Mouse (Mus musculus) intestine, postnatal 0 days (tissue): ENCODE measurements around the gene Trim56. TPM values are rescaled to one million over a fixed set of nuclear protein-coding genes. Genes with fewer than 3 reads are reported as not detected.
"Not testable (repeated sequence)": the region's sequence is repeated elsewhere in the genome, so short reads cannot be mapped to it uniquely, and the experiment has no call there.

Source experiments
- ATAC-seq: fragments of 200-750 bp; cut with Nextera tagmentation; 2 replicates; pipeline ENCODE4 v1.8.0; 2017; ENCODE audit warnings: mild to moderate bottlenecking, moderate TSS enrichment, moderate library complexity
- H3K27ac ChIP-seq: fragments of 300-500 bp; sonication (generic); 2 replicates; pipeline ENCODE4 v1.5.1; 2014; ENCODE audit warnings: mild to moderate bottlenecking, low read depth, low read length, moderate library complexity
- H3K27me3 ChIP-seq: fragments of 300-500 bp; sonication (generic); replicated peaks from 2 replicates; pipeline ENCODE4 v1.6.1; 2014; ENCODE audit warnings: low read length, mixed read lengths; ENCODE audit not compliant: control insufficient read depth, insufficient read depth
- H3K36me3 ChIP-seq: fragments of 300-500 bp; sonication (generic); 2 replicates; pipeline ENCODE4 v1.6.1; 2014; ENCODE audit warnings: mild to moderate bottlenecking, moderate library complexity; ENCODE audit not compliant: control insufficient read depth, insufficient read depth
- H3K4me1 ChIP-seq: fragments of 300-500 bp; sonication (generic); replicated peaks from 2 replicates; pipeline ENCODE4 v1.6.1; 2014; ENCODE audit warnings: antibody characterized with exemption, low read length, mixed read lengths; ENCODE audit not compliant: control insufficient read depth, insufficient read depth
- H3K4me2 ChIP-seq: fragments of 300-500 bp; sonication (generic); replicated peaks from 2 replicates; pipeline ENCODE4 v1.6.1; 2014; ENCODE audit warnings: low read depth, mild to moderate bottlenecking, moderate library complexity
- H3K4me3 ChIP-seq: fragments of 300-500 bp; sonication (generic); 2 replicates; pipeline ENCODE4 v1.5.1; 2014; ENCODE audit warnings: low read depth, low read length
- H3K9ac ChIP-seq: fragments of 300-500 bp; sonication (generic); 2 replicates; pipeline ENCODE4 v1.6.1; 2014; ENCODE audit warnings: mild to moderate bottlenecking, low read depth, low read length
- H3K9me3 ChIP-seq: fragments of 300-500 bp; sonication (generic); 2 replicates; pipeline ENCODE4 v1.6.1; 2016; ENCODE audit warnings: mixed run types; ENCODE audit not compliant: control insufficient read depth
- CTCF ChIP-seq: sonication (generic); IDR thresholded peaks from 2 replicates; pipeline ENCODE4 v1.5.1; 2016; ENCODE audit warnings: low read depth, mild to moderate bottlenecking, control low read depth, antibody characterized with exemption, moderate library complexity
- WGBS: fragments of 180-500 bp; shearing (Covaris S2); extraction: QIAGEN DNeasy Blood & Tissue Kit; methylation state at CpG from one replicate; pipeline ENCODE4 v1.1.7; 2014; 5-methylcytosine and 5-hydroxymethylcytosine counted together
- polyA plus RNA-seq: library from polyadenylated mRNA; unstranded; fragments of >200 nt; fragmentation: Nextera tagmentation; extraction: Ambion mirVana; gene quantifications from 2 replicates; pipeline ENCODE4 v1.2.1, GENCODE M21; 2015

The Trim56 gene
- 7.3 and 7.7 TPM in 2 replicates for polyA plus RNA-seq

DNA sequence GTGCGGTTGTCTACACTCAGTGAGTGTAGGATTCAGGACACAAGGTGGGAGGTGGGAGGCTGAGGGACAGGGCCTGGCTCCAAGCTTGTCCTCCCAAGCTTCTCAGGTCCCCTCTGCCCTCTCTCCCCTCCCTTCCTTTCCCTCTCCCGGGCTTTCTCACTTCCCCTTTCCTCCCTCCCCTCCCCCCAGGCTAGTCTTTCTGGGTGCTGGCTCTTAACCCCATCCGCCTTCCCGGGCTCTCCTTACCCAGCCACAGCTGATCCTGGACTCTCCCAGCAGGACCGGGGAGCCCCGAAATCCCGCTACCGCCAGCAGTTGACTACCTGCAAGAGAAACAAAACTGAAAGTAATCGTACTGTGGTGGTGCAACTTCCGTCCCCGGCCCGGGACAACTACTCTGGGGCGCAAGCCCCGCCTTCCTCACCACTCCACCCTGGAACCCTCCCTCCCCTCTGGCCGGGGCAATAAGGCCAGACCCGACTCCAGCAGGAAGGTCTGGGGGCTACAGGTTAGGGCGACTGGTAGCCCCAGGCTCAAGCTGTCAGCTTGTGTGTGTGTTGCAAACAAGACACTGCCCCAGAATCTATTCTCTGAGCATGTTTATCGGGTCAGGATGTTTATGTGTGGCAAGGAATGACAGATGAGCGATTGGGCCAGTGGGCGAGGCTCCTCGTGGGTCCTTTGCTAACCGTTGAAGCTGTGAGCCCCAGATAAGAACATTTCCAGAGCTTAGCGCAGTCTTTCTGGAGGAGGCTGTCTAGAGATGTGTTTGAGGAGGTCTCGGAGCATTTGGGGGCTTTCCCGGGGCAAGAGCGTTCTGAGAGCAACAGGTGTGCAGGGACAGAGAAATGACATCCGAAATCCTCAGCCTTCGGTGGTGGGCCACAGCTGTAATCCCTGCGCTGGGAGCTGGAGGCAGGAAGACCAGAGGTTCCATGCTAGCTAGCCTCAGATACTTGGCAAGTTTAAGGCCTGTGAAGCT, at the start of gene Trim56:
Gene Trim56, minus strand, starts transcription at position 344 of the 982 bp plus-strand sequence.
- no peak for TF ChIP-seq CTCF
- Histone ChIP-seq H3K4me2 (peak within 1 kb of the TSS; percentile 80), H3K27me3 (no peaks in the 10 kb centered on the region), H3K9ac (peak within 1 kb of the TSS; percentile 70), H3K4me3 (peak within 1 kb of the TSS; percentile 77), H3K27ac (peak within 1 kb of the TSS; percentile 79), H3K4me1 (peaks cover 4% of the 10 kb centered on the region), H3K9me3 (no peaks in the 10 kb centered on the region), H3K36me3 (peaks cover 30% of the 10 kb centered on the region)
- WGBS, result 7% methylated on average over 29 of the region's 29 CpGs
- peak; percentile 81 for ATAC-seq

DNA sequence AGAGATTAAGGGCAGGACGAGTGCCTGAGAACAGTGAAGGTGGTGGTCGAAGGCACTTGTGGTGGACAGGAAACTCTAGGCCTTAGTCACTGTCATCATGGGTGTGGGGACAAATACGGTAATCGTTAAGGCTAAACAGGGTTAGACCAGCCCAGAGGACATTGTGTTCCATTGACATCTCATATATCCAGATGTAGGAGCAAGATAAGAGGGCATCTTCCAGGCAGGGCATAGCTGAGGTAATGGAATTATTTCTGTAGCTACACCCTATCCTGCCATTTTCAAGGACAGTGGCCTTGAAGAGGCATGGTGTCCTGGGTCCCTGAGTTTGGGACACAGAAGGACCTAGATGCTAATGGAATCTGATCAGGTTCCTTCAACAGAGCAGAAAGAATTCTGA, 45.8 kb upstream of the Trim56 start:
- 68% methylated on average over 4 of the region's 4 CpGs for WGBS
- Histone ChIP-seq H3K9ac (no peak overlapping the region), H3K36me3 (no peaks in the 10 kb centered on the region), H3K27me3 (no peaks in the 10 kb centered on the region), H3K4me2 (no peak overlapping the region), H3K9me3 (no peaks in the 10 kb centered on the region), H3K4me3 (no peak overlapping the region), H3K4me1 (no peaks in the 10 kb centered on the region), H3K27ac (no peak overlapping the region)
- TF ChIP-seq CTCF, result no peak
- no peak for ATAC-seq

DNA sequence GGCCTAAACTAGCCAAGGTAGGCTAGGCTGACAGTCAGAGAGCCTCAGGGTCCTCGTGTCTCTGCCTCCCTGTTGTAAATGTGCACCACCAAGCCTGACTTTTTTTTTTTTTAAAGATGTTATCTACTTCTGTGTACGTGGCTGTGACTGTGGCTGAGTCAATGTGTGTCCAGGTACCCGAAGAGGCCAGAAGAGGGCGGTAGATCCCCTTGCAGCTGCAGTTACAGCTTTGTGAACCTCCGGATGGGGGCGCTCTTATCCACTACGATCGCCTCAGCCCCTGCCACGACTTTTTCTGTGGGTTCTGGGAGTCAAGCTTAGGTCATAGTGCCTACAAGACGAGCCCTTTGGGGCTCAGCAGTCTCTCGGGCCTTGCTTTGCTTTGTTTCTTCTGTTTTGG, 43.5 kb upstream of the Trim56 start:
- Histone ChIP-seq H3K9me3 (no peaks in the 10 kb centered on the region), H3K9ac (no peak overlapping the region), H3K4me1 (no peaks in the 10 kb centered on the region), H3K36me3 (no peaks in the 10 kb centered on the region), H3K4me3 (no peak overlapping the region), H3K27me3 (no peaks in the 10 kb centered on the region), H3K4me2 (no peak overlapping the region), H3K27ac (no peak overlapping the region; the same call in 1 of the 2 replicates)
- WGBS, result 28% methylated on average over 11 of the region's 11 CpGs
- ATAC-seq, result peak; percentile 55
- peak; percentile 98 for TF ChIP-seq CTCF

DNA sequence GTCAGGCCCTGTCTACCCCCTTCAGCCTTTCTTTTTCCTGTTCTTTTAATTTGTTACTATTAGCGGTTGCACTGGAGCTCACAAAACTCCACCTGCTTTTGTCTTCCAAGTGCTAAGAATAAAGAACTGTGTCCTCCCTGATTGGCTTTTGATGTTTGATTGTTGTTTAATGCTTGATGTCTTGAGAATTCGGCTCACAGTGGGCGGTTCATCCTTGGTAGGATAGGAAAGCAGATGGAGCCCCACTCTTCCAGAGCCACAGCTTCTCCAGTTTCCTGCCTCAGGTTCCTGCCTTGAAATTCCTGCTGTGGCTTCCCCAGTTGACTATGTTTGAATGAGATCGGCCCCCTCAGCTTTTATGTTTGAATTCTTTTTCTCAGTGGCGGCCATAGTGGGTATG, 37.3 kb upstream of the Trim56 start:
- Histone ChIP-seq H3K27ac (no peak overlapping the region), H3K9me3 (peaks cover 4% of the 10 kb centered on the region; the same call in 1 of the 2 replicates), H3K36me3 (peaks cover 20% of the 10 kb centered on the region; the same call in 1 of the 2 replicates), H3K9ac (no peak overlapping the region), H3K27me3 (no peaks in the 10 kb centered on the region), H3K4me1 (no peaks in the 10 kb centered on the region), H3K4me3 (no peak overlapping the region), H3K4me2 (no peak overlapping the region)
- 91% methylated on average over 5 of the region's 5 CpGs for WGBS
- no peak for ATAC-seq
- no peak for TF ChIP-seq CTCF

DNA sequence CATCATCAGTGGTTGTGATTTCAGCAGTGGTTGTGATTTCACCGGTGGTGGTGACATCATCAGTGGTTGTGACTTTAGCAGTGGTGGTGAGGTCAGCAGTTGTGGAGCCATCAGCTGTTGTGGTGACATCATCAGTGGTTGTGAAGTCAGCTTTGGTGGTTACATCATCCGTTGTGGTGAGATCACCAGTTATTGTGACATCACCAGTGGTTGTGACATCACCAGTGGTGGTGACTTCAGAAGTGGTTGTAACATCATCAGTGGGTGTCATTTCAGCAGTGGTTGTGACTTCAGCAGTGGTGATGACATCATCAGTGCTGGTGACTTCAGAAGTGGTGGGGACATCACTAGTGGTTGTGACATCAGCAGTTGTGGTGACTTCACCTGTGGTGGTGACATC, 36.6 kb upstream of the Trim56 start:
- Histone ChIP-seq H3K27me3 (no peaks in the 10 kb centered on the region), H3K9me3 (peaks cover 4% of the 10 kb centered on the region; the same call in 1 of the 2 replicates), H3K4me1 (no peaks in the 10 kb centered on the region), H3K4me2 (no peak overlapping the region), H3K4me3 (no peak overlapping the region), H3K27ac (no peak overlapping the region), H3K9ac (no peak overlapping the region), H3K36me3 (peaks cover 20% of the 10 kb centered on the region; the same call in 1 of the 2 replicates)
- TF ChIP-seq CTCF, result no peak
- WGBS, result 73% methylated on average over 2 of the region's 2 CpGs
- ATAC-seq, result no peak

DNA sequence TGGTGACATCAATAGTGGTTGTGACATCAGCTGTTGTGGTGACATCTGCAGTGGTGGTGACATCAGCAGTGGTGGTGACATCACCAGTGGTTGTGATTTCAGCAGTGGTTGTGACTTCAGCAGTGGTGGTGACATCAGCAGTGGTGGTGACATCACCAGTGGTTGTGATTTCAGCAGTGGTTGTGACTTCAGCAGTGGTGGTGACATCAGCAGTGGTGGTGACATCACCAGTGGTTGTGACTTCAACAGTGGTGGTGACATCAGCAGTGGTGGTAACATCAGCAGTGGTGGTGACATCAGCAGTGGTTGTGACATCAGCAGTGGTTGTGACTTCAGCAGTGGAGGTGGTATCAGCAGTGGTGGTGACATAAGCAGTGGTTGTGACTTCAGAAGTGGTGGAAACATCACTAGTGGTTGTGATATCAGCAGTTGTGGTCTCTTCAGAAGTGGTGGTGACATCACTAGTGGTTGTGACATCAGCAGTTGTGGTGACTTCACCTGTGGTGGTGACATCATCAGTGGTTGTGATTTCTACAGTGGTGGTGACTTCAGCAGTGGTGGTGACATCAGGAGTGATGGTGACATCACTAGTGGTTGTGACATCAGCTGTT, 33.4 kb upstream of the Trim56 start, which contains the start of gene Muc3:
Gene Muc3, minus strand, starts transcription at position 51 of the 611 bp plus-strand sequence.
- H3K4me3 ChIP-seq, ATAC-seq, H3K9ac ChIP-seq, H3K27ac ChIP-seq, H3K4me2 ChIP-seq, H3K9me3 ChIP-seq, H3K27me3 ChIP-seq, H3K4me1 ChIP-seq: not testable (repeated sequence)
- peaks cover 20% of the 10 kb centered on the region; the same call in 1 of the 2 replicates for H3K36me3 ChIP-seq
